Mouse (Mus musculus): Measurements from ENCODE around the gene Eaf2.
"Not testable (repeated sequence)": the region's sequence is repeated elsewhere in the genome, so short reads cannot be mapped to it uniquely, and the experiment has no call there.

Eaf2 gene

DNA sequence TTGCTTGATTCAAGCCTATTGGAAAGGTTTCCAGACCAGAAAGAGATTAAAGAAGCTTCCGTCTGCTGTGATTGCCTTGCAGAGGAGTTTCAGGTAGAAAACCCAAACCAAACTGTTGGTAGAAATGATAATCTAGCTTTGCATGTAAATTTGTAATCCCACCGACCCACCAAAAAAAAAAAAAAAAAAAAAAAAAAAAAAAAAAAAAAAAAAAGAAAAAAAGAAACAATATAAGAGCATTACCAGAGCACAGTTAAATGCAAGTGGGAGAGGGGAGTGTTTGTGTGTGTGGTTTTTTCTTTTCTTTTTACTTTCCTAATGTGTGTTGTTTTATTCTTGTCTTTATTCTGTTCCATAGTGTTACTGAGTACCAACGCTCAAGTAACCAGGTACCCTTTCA is 23.6 kb downstream of the Eaf2 start:
- in situ Hi-C loops (cut with MboI, MseI): no loop called here

DNA sequence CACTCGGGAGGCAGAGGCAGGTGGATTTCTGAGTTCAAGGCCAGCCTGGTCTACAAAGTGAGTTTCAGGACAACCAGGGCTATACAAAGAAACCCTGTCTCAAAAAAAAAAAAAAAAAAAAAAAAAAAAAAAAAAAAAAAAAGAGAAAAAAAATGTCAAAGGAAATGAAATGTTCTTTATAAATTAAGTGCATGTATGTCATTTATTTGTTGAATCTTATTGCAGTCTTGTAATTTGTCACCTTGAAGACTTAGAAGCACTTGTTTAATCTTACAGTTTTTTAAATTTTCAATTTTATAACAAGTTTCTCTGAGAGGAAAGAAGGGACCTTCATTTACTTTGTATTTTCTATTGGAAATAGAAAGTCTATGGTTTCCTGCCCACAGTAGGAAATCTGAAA is 27.9 kb downstream of the Eaf2 start:
- in situ Hi-C loops (cut with MboI, MseI): not testable (repeated sequence)

DNA sequence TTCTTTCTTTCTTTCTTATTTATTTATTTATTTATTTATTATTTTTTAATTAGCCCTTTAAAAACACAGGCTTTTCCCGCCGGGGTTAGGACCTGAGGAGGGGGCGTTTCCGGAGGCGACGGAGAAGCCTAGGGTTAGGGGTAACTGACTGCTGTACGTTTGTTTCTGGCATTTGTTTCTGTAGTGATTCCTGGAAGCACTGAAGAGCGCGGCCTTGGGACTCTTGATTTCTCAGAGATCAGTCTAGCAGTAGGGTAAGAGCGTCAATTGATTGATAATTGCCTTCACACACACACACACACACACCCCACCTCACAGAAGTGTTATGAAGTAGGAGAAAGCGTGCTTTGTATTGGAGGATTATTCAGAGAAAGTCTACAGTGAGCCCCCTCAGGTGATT is 46.0 kb downstream of the Eaf2 start:
- in situ Hi-C loops (cut with MboI, MseI): no loop called here

DNA sequence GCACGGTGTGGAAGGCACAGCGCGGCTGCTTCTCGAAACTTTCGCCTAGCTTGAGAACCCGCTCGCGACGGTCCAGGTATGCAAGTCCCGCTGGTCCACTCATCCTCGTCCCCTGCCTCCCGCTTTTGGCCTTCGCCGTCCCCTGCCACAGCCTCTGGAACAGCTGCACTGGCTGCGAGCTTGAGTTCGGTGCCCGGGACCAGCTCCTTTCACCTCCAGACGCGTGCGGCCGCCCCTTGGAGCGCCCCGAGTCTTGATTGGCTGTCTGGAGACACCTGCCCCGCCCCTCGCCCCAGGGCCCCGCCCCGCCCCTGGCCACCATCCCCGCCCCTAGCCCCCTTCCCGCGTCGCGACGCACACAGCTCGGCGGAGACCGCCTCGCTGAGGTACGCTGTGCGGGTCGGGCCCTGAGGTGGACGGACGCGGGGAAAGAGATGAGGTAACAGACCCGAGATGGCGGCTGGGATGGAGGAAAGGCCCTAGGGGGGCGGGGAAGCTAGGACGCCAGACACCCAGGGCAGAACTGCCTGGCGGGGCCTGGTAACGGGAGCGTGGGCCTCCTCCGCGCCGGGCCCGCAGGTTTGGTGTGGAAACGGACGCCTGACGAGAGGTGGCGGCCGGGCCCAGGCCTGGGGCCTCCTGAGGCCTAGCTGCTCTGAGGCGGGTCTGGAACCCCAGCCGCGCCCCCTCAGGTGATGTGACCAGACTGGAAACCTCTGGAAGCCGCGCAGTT is 46.6 kb downstream of the Eaf2 start, which contains the start of gene Iqcb1:
Gene Iqcb1 (plus strand): TSS at position 332 of the 733 bp plus-strand sequence.
- in situ Hi-C loops (cut with MboI, MseI): no loop called here

DNA sequence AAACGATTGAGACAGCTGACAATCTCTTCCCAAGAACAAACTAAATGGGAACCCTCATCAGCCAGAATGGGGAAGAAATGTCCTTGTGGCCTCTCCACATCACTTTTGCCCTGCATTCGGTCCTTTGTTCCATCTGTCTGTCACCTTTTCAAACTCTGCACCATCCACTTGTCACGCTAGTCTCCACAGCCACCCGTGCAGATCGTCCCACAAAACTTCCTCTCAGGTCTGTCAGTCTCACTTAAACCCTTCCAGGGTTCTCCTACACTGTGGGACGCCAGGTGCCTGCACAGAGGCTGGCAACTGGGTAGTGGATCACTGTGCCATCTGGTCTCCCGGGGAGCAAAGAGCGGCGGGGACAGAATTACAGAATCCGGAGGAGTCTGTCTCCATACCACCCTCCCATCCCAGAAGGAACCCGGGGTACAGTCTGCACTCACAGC is 47.2 kb downstream of the Eaf2 start:
- in situ Hi-C loops (cut with MboI, MseI): no loop called here

DNA sequence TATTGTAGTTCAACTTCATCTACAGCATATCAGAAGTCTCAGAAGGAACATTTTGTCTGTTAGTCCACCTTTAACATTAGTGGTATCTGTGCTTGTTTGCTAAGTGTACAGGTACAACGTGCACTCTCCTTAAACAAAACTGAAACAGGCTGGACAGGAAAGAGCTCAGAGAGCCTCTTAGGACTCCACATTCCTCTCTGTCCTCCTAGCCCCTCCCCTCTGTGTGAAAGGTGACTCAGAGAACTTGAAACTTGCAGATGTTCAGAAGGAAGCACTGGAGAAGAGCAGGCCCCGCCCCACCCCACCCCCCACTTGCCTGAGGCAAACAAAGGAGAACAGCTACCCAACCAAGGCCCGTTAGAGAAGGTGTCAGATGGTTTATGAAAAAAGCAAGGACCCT is 53.3 kb downstream of the Eaf2 start:
- in situ Hi-C loops (cut with MboI, MseI): loop anchor here (25.0 kb wide), 1 partner anchor 734 kb away; no protein-coding TSS in a partner anchor

DNA sequence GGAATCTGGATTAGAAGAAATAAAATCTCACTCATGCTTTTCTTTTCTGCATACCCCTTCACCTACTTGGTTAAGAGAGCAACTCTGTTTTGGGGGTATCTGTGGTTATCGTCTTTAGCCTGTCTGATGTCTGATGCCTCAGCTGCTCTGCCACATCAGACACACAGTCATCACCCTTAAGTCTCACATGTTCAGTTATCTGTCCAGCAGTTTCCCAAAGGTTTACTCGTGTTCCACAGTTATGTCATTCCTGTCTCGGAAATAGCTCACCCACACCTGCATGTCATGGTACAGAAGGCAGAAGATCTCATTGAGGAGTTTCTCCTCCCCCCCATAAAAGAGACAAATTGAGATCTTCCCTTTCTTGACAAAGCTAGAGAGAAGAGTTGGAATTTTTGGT is 54.1 kb downstream of the Eaf2 start:
- in situ Hi-C loops (cut with MboI, MseI): loop anchor here (25.0 kb wide), 1 partner anchor 733 kb away; no protein-coding TSS in a partner anchor

DNA sequence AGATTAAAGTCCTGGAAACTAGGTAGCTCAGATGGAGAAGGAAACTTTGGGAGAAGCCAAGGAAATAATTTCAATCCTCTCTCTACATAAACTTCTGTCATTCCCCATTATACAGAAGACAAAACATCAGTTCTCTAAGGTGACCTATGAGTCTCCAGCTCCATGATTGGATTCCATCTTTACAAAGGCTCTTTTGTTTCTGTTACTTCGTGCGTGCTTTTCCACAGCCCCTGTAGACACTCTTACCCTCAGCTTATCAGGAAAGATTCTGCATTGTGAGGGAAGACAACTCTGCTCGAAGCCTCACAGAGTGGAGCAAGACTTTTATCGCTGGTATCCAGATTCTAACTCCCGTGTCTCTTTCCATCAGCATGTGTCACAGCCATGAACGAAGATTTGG is 54.8 kb downstream of the Eaf2 start:
- in situ Hi-C loops (cut with MboI, MseI): loop anchor here (25.0 kb wide), 1 partner anchor 733 kb away; no protein-coding TSS in a partner anchor

DNA sequence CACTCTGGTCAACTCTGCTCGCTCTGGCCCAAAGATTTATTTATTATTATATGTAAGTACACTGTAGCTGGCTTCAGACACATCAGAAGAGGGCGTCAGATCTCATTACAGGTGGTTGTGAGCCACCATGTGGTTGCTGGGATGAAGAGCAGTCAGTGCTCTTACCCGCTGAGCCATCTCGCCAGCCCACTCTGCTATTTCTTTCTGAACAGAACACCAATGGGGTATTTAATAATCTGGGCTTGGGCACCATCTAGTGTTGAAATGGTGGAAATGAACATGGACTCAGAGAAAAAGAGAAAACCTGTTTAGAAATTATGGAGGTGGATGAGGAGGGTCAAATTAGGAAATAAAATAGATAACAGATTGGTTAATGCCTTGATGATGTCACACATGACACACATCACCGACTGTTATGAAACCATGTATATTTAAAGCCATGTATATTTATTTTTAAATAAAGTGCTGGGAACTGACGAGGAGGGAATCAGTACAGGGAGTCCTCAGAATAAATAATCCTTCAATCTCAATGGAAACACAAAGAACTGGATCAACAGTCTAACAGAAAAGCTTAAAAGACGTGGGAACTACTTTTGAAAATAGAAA is 57.4 kb downstream of the Eaf2 start:
- in situ Hi-C loops (cut with MboI, MseI): loop anchor here (5.0 to 25.0 kb wide), 2 partner anchors 345 to 730 kb away; no protein-coding TSS in a partner anchor

DNA sequence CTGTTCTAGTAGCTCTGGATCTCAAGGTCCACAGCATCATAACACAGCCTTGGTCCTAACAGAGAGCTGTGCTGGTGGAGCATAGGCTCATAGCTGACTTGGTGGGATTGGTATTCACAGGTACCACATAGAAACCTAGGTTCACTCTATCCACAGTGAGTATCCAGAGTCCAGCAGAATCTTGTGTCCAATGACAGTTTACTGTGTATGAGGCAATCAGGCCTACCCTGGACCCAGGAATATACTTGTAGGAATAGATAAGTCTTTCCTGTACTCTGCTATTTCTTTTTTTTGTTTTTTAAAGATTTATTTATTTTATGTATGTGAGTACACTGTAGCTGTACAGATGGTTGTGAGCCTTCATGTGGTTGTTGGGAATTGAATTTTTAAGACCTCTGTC is 57.9 kb downstream of the Eaf2 start:
- in situ Hi-C loops (cut with MboI, MseI): loop anchor here (5.0 to 25.0 kb wide), 2 partner anchors 345 to 730 kb away; no protein-coding TSS in a partner anchor

DNA sequence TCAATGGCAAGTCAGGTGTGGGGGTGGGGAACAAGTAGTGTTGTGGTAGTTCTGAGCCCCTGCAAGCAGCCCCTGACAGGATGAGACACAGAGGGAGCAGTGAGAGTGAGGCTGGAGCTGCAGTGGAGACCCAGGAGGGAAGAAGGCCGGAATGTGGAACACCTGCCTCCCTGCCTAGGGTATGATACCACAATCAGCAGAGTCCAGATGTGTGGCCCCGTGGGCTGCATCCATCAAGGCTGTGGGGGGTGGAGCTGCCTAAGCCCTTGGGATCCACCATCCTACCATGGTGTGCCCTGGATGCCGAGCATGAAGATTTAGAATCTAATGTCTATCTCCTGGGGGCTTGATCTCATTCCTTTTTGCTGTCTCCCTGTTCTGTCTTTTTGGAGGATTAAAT is 61.1 kb downstream of the Eaf2 start:
- in situ Hi-C loops (cut with MboI, MseI): loop anchor here (5.0 to 25.0 kb wide), 2 partner anchors 91 to 726 kb away; no protein-coding TSS in a partner anchor

DNA sequence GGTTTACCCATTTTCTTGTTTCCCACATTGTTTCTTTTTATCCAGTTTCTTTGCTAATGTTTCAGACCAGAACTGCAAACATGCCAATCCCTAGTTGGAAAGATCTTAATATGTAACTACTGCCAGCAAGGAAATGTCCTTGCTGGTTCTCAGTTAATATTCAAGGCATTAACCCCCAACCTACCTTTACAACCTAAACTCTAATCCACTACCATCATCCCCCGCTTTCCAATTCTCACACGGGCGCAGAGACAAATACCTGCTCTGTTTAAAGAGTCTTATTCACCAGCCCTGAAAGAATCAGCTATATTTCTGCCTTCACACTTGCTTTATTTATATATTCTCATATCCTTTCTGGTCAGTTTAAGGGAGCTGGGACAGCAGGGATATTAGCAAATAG is 66.2 kb downstream of the Eaf2 start:
- in situ Hi-C loops (cut with MboI, MseI): loop anchor here (25.0 kb wide), 1 partner anchor 721 kb away; no protein-coding TSS in a partner anchor

DNA sequence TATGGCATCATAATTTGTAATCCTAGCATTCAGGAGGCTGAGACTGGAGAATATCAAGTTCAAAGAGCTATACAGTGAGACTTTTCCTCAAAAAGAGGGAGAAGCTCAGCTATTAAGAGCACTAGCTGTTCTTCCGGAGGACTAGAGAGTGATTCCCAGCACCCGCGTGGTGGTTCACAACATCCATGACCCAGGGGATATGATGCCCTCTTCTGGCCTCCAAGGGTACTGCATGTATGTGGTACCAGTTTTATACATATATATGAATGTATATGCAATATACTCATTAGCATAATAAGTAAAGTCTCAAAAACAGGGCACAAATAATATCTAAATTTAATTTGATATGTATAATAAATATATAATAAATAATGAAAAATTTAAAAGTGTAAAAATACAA is 72.4 kb downstream of the Eaf2 start:
- in situ Hi-C loops (cut with MboI, MseI): loop anchor here (25.0 kb wide), 1 partner anchor 715 kb away; no protein-coding TSS in a partner anchor

DNA sequence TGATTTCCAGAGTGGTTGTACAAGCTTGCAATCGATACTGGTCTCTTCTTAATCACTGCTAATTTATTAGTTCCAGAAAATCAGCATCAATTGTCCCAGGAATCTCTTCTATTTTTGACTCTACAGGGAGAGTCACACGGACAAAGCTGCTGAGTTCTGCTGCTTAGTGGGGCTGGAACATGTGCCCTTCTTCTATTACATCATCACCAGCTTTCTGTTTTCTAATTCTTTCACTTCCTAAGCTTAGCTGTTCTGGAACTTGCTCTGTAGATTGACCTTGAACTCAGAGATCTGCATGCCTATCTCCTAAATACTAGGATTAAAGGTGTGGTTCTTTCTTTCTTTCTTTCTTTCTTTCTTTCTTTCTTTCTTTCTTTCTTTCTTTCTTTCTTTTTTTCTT is 76.5 kb downstream of the Eaf2 start:
- in situ Hi-C loops (cut with MboI, MseI): no loop called here

DNA sequence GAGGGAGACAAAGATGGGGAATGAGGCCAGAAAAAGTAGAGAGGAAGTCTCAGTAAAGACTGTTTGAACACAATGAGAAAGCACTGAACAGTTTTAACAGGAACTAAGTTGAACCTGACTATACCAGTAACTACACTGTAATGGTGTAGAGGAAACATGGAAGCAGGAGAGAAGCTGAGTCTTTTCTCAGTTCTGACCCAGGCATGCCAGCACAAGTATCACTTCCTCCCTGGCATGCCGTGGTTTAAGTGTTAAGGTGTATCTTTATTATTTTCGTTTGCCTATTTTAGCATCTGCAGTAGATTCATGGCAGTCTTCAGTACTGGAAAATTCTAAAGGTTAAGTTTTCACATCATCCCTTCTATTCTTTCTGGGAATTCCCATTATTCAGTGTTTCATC is 79.8 kb downstream of the Eaf2 start:
- in situ Hi-C loops (cut with MboI, MseI): no loop called here

DNA sequence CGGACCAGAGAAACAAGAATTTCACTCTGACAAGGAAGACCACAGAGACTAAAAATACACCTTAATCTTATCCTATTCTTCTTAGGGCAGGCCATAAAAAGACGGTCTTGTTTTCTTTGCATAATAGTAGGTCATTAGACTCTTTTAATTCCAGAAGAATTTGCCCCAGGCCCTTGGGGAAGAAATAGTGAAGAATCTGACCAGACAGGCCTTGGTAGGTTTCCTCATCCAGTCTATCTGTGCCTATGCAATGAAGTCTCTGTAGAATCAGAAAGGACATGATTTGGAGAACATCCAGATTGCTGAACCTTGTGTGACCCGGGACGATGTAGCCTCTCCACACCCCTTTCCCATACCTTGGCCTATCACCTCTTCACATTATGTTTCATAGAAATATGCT is 84.6 kb downstream of the Eaf2 start:
- in situ Hi-C loops (cut with MboI, MseI): no loop called here

DNA sequence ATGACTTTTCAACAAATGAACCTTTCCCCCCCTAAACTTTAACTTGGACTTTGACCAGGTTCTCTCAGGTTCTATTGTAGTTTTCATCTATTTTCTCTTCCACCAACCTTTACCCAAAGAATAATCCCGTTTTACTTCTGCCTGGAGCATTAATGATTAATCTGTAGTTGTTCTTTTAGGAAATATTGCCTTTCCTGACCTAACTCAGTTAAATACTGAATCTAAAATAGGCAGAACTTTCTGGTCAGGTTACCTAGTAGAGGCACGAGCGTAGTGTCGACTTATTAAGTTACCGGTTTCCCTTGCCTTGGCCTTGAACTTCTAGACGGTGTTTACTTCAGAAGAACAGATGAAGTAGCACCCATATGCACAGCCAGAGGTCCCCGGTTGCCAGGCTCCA is 88.3 kb downstream of the Eaf2 start:
- in situ Hi-C loops (cut with MboI, MseI): no loop called here

DNA sequence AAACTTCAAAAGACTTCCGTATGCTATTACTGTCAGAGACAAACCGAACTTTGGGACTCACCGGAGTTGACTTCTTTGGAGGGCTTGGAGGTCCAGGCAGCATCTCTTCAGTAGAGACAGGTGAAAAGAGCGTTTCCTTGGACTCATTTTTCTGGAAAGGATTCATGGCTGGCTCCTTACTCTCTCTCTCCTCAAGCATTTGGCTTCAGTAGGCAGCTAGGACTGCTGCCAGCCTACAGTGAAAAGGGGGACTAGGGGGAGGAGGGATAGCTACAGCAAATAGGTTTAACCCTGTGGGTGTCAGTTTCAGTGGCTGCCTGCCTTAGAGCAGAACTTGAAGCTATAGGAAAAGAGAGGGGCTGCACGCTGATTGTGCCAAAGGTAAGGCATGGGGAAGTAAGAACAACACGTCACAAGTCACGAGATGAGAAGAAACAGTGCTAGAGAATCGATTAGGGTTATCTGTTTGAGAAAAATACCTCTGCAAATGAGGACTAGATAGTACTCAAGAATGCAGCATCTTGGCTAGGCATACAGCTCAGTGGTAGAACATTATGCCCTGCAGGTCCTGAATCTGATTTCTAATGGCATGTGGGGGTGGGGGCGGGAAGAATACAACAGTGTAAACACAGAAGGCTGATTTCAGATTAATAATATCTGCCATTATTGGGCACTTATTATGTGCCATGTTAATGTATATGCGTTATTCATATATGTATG is 90.0 kb downstream of the Eaf2 start, which contains the start of gene Slc15a2:
Gene Slc15a2 (minus strand): TSS at position 369 of the 720 bp plus-strand sequence.
- in situ Hi-C loops (cut with MboI, MseI): no loop called here

DNA sequence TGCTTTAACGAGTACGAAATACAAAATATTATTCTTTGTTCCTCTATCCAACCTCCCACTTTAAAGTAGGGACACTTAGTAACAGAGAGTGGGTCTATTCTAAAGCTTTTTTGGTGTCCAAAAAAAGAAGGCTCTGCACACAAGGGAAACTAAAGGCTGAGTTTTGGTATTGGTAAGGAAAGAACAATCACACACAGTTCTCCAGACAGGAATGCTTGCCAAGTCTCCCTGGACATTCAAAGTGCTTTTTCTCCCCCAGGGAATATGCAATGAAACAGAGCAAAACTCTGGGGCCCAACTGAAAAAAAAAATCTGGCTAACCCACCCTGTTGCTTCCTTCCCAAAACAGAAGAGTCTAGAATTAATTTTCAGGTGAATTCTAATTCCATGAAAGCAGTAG is 90.7 kb downstream of the Eaf2 start:
- in situ Hi-C loops (cut with MboI, MseI): no loop called here

DNA sequence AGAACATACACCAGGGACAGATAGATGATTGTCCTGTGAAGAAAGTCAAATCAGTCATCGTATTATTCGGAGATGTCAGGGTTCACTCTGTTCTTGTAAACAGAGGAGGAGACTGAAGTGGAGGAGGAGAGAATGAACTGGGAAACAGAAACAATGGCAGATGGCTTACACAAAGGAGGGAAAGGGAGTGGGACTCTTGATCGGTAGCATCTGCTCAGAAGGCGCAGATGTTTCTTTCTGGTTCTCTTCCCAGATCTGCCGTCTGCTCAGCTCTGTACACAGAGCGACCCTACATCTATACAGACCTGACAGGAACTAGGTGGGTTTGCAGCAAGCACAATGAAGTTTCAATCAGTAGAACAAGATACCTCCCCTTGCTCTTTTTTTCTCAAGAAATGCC is 99.1 kb downstream of the Eaf2 start:
- in situ Hi-C loops (cut with MboI, MseI): no loop called here

DNA sequence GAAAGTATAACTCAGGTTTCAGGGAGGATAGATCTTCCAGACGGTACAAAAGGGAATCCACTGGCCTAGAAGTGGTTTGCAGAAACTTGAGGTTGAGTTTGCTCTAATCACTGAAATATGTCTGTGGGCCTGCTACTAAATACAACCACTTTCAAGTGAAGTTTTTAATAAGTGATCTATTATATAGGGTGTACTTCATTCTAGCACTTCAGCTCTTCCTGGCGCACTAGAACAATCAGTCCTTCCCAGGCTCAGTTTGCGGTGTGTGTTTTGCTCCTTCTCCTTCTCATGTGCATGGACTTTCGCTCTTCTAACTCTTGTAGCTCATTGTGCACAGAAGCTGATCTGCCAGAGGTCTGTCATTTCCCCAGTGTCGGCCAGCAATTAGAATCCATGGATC is 101.8 kb downstream of the Eaf2 start:
- in situ Hi-C loops (cut with MboI, MseI): no loop called here

DNA sequence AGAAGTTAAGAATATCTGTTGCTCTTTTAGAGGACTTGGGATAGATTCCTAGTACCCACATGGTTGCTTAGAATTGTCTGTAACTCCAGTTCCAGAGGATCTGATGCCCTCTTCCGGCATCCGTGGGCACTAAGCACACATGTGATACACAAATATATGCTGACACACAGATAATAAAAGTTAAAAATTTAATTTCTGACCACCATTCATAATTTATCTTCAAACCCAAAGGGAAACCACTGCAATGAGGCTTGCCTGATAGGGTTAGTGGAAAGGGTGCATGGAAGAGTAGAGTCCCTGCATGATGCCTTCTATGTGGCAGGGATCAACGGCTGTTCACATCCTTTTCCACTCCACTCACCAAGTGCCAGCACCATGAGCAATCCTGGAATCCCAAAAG is 103.1 kb downstream of the Eaf2 start:
- in situ Hi-C loops (cut with MboI, MseI): no loop called here

Measured in T-helper 2 cell (primary cell).